Mouse (Mus musculus) 3T3-L1 (cell line): ENCODE measurements around the gene Ssbp3.
A peak's percentile ranks its signal among the peaks of the same experiment; 100 is the strongest.

Experiments
- DNase-seq: peaks from one replicate; pipeline ENCODE4 v3.0.0-alpha.2; 2015; ENCODE audit warnings: low read depth, low spot score

Gene Ssbp3

GRCm38 (mm10) chr4:106910201-106911172 is at the start of gene Ssbp3:
TSS of gene Ssbp3 (plus strand) at chr4:106910701.
- DNase-seq, result peak; percentile 93

- no peak for DNase-seq
Measured at GRCm38 (mm10) chr4:106861871-106862270, 48.6 kb upstream of the Ssbp3 start.

GRCm38 (mm10) chr4:106862317-106862716 is 48.2 kb upstream of the Ssbp3 start:
- DNase-seq, result no peak

DNA sequence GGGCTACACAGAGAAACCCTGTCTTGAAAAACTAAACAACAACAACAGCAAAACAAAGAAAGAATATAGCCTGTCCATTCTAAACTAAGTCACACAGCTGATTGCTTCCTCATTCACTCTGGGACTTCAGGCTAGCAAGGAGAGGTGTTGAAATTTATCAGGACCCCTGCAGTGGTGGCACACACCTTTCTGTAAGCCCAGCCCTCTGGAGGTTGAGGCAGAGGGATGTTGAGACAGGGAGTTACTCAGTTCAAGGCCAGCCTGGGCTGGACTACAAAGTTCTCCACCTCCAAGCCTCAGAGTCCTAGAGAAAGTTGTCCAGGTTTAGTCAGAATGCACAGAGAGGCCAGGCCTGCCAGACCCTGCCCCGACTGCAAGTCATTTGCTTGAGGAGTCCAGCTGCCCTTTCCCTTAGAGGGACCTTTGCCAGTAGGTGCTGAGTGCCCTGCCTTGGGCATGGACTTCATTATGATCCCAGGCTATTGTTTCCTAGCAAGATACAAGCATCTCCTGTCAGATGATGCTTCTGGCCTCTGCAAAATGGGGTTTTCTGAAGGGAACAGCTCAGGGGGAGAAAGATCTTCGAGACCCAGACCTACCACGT is 47.6 kb upstream of the Ssbp3 start:
- DNase-seq, result peak; percentile 39

GRCm38 (mm10) chr4:106865415-106866110 is 44.9 kb upstream of the Ssbp3 start:
- no peak for DNase-seq

- no peak for DNase-seq
Measured at GRCm38 (mm10) chr4:106866381-106866780, 44.1 kb upstream of the Ssbp3 start.

GRCm38 (mm10) chr4:106866845-106867244 is 43.7 kb upstream of the Ssbp3 start:
- DNase-seq, result peak; percentile 32

GRCm38 (mm10) chr4:106868737-106869438 is 41.6 kb upstream of the Ssbp3 start:
- DNase-seq, result no peak

DNA sequence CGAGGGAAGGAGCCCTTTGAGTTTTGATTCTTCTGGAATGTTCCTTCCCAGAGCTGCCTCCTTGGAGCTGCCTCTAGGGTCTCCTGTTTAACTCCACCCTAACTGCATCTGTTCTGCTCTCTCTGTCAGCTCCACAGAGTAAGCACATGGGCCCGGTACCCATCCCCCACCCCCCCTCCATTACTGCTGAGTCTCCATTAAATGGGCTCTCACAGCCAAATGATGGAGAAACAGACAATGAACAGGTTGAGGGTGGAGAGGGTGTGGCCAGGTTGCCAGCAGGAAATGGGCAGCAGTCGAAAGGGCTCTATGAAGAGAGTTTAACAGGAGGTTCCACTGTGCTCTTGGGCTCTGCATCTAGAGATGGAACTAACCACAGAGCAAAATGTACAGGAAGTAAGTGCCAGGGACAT is 41.0 kb upstream of the Ssbp3 start:
- DNase-seq, result no peak

GRCm38 (mm10) chr4:106870556-106870955 is 39.9 kb upstream of the Ssbp3 start:
- DNase-seq, result peak; percentile 28

GRCm38 (mm10) chr4:106874501-106874900 is 36.0 kb upstream of the Ssbp3 start:
- no peak for DNase-seq

DNA sequence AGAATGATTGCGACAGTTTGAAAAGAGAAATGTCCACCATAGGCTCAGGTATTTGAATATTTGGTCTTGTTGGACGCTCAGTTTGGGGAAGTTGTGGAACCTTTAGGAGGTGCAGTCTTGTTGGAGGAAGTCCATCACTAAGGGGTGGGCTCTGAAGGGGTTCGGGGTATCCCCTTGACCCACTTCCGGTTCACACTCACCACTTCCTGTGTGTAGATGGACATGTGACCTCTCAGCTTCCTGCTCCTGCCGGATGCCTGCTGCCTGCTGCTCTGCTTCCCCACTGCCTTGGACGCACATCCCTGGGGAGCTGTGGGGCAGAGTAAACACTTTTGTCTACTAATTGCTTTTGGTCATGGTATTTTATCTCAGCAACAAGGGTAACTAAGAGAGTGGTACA is 29.4 kb upstream of the Ssbp3 start:
- no peak for DNase-seq

DNA sequence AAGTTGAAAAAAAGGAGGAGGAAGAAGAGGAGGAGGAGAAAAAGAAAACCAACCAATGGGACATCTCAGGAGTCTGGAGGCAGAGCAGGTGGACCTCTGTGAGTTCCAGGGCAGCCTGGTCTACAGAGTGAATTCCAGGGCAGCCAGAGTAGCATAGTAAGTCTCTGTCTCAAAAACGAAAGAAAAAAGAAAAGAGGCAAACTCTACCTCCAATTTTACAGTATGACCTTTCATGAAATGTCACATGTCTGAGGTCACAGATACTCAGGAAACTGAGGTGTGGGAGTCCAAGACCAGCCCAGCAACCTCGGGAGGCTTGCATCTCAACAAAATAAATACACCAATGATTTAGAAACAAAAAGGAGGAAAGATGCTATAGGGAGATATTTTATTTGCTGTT is 27.4 kb upstream of the Ssbp3 start:
- DNase-seq, result no peak

DNA sequence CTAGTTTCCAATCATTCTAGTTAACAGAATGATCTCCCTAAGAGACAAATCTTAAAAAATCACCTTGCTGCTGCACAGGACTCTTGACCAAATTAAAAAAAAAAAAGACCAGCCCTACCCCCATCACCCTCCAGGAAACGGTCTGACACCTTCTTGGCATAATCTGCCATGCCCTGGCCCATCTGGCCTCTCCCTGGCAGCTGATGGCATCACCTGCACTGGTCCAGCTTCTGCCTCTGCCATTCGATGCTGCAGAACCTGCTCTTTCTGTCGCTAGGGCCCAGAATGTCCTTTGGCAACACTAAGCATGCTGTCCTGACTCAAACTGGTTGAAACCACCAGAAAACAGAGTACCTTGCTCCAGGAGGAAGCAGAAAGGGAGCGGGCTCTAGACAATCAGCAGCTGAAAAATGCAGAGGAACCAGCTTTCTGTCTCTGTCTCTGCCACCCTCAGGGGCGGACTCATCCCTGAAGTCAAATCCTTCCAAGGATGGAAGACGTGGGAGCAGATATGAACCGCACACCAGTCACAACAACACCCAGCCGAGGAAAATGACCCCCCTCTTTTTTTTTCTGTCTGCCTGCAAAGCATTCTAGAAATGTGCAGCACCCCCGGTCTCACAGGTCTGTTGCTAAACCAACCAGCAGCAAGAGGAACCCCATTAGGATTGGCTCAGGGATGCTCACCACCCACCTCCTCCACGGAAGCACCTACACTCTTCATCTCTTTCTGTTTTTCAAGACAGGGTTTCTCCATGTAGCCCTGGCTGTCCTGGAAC is 24.0 kb upstream of the Ssbp3 start:
- no peak for DNase-seq

GRCm38 (mm10) chr4:106896086-106896485 is 14.4 kb upstream of the Ssbp3 start:
- DNase-seq, result no peak

DNA sequence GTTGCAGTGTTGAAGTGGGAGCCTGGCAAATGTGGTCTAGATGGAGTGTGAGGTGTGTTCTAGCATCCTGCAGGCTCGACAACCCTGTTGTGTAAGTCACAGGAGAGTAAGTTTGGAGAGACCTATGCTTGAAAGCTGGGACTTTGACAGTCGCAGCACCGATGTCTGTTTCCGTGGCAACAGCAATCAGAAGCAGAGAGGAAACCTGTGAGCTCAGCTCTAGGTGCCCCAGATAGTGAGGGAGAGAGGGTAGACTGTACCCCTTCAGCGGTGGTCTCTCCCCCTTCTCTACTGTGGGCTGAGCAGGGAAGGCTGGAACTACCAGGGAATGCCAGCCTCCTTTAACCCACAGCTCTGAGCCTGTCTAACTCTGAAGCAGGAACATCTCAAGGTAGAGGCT is 11.6 kb upstream of the Ssbp3 start:
- no peak for DNase-seq

DNA sequence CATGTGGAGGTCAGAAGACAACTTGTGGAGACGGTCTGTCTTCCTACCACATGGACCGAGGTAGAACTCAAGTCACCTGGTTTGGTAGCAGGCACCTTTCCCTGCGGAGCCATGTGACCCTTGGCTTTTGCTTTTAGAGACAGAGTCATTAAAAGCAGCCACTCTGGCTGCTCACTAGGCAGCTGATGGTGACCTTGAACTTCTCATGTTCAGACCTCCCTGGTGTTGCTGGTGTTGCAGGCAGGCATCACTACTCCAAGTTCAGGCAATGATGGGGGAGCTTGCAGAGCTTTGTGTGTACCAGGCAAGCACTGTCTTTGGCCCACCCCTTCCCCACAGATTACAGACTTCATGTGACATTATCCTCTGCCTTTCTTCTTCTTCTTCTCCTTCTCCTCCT is 11.0 kb upstream of the Ssbp3 start:
- DNase-seq, result no peak

DNA sequence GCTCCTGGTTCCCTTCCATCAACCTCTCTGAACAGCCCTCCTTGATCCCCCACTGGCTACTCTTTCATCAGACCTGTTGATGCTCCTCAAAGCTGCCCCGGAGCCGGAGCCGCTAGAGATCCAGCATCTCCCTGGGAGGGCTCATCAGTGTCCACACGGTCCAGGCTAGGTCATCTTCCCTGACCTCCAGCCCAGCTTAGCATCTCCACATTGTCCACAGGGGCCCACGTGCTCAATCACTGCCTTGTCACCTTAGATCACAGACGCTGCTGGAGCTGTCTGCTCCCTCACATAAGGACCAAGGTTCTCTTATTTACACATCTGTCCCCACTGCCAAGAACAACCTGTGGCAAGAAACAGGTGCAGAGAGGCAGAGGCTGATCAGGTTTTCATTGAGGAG is 9.8 kb upstream of the Ssbp3 start:
- DNase-seq, result no peak

DNA sequence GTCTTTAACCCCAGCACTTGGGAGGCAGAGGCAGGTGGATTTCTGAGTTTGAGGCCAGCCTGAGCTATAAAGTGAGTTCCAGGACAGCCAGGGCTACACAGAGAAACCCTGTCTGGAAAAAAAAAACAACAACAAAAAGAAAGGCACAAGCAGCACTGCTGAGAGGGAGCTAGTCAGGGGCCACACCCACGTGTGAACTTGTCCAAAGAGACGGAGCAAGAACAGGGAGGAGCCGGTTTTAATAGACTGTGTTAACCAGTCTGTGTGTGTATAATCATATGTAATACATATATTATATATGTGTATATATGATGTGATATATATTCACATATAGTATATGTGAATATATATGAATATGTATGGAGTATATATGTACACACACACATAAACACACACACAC is 8.9 kb upstream of the Ssbp3 start:
- no peak for DNase-seq

GRCm38 (mm10) chr4:106902157-106902556 is 8.3 kb upstream of the Ssbp3 start:
- DNase-seq, result no peak

DNA sequence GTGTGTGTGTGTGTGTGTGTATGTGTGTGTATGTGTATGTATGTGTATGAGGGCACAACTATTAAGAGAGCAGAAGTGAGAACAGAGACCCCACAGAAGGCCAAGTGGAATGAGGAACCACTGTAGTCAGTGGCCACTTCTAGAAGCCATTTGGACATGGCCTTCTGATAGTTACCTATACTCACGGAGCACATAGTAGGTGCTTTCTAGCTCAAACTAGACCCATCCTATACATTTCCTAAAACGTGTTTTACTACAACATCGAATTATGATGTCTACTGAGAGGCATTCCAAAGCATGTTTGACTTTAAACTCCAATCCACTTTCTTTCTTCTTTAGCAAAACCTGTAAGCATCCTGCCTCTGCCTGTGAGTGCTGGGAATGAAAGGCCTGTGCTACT is 4.6 kb upstream of the Ssbp3 start:
- no peak for DNase-seq
